Mouse (Mus musculus) neural tube, embryonic 11.5 days (tissue): Measurements from ENCODE around the gene Ulbp1. TPM values are rescaled to one million over a fixed set of nuclear protein-coding genes. Genes with fewer than 3 reads are reported as not detected.
"Not testable (repeated sequence)": the region's sequence is repeated elsewhere in the genome, so short reads cannot be mapped to it uniquely, and the experiment has no call there.

Experiments
- ATAC-seq: fragments of 200-750 bp; cut with Nextera tagmentation; 2 replicates; pipeline ENCODE4 v1.8.0; 2017; ENCODE audit warnings: moderate number of reproducible peaks, mild to moderate bottlenecking, moderate TSS enrichment, moderate library complexity; ENCODE audit not compliant: insufficient read depth, low FRiP score, low TSS enrichment
- DNase-seq: peaks from one replicate; pipeline ENCODE4 v3.0.0-alpha.2; 2015; ENCODE audit warnings: low spot score
- H3K27ac ChIP-seq: fragments of 300-500 bp; sonication (generic); 2 replicates; pipeline ENCODE4 v1.5.1; 2014; ENCODE audit warnings: low read depth, mild to moderate bottlenecking, low read length
- H3K27me3 ChIP-seq: fragments of 300-500 bp; sonication (generic); 2 replicates; pipeline ENCODE4 v1.6.1; 2014; ENCODE audit warnings: mild to moderate bottlenecking, low read length, mixed read lengths; ENCODE audit not compliant: control insufficient read depth, insufficient read depth
- H3K36me3 ChIP-seq: fragments of 300-500 bp; sonication (generic); 2 replicates; pipeline ENCODE4 v1.6.1; 2014; ENCODE audit warnings: mild to moderate bottlenecking, low read length, moderate library complexity, mixed read lengths; ENCODE audit not compliant: control insufficient read depth, insufficient read depth
- H3K4me1 ChIP-seq: fragments of 300-500 bp; sonication (generic); 2 replicates; pipeline ENCODE4 v1.6.1; 2014; ENCODE audit warnings: low read length, mixed read lengths; ENCODE audit not compliant: control insufficient read depth, insufficient read depth
- H3K4me2 ChIP-seq: fragments of 300-500 bp; sonication (generic); 2 replicates; pipeline ENCODE4 v1.6.1; 2014; ENCODE audit warnings: low read depth, mild to moderate bottlenecking, moderate library complexity
- H3K4me3 ChIP-seq: fragments of 300-500 bp; sonication (generic); 2 replicates; pipeline ENCODE4 v1.5.1; 2014; ENCODE audit warnings: low read depth, low read length
- H3K9ac ChIP-seq: fragments of 300-500 bp; sonication (generic); 2 replicates; pipeline ENCODE4 v1.6.1; 2014; ENCODE audit warnings: mild to moderate bottlenecking, low read length
- H3K9me3 ChIP-seq: fragments of 300-500 bp; sonication (generic); 2 replicates; pipeline ENCODE4 v1.6.1; 2016; ENCODE audit warnings: low read length; ENCODE audit not compliant: control insufficient read depth
- WGBS: fragments of 180-500 bp; shearing (Covaris S2); extraction: QIAGEN DNeasy Blood & Tissue Kit; methylation state at CpG from one replicate; pipeline ENCODE4 v1.1.7; 2014; 5-methylcytosine and 5-hydroxymethylcytosine counted together
- polyA plus RNA-seq: library from polyadenylated mRNA; unstranded; fragments of >200 nt; fragmentation: Nextera tagmentation; extraction: Ambion mirVana; gene quantifications from 2 replicates; pipeline ENCODE4 v1.2.1, GENCODE M21; 2014

The Ulbp1 gene
- polyA plus RNA-seq, result 1.1 and 1.5 TPM in 2 replicates

GRCm38 (mm10) chr10:7473197-7473889 lies at the start of gene Ulbp1:
Gene Ulbp1, minus strand, starts transcription at chr10:7473638.
- ATAC-seq, result no peak
- no peaks in the 10 kb centered on the region for H3K9me3 ChIP-seq
- no peak within 1 kb of the TSS for H3K4me2 ChIP-seq
- no peaks in the 10 kb centered on the region for H3K36me3 ChIP-seq
- 78% methylated on average over 13 of the region's 13 CpGs for WGBS
- H3K9ac ChIP-seq, result no peak within 1 kb of the TSS
- H3K27ac ChIP-seq, result no peak within 1 kb of the TSS
- no peak within 1 kb of the TSS for H3K4me3 ChIP-seq
- no peaks in the 10 kb centered on the region for H3K4me1 ChIP-seq
- DNase-seq, result no peak
- no peaks in the 10 kb centered on the region for H3K27me3 ChIP-seq

- DNase-seq, H3K4me3 ChIP-seq, H3K4me1 ChIP-seq, ATAC-seq, H3K9me3 ChIP-seq, H3K9ac ChIP-seq, H3K36me3 ChIP-seq, H3K27ac ChIP-seq, H3K4me2 ChIP-seq, H3K27me3 ChIP-seq: not testable (repeated sequence)
- WGBS, result 9% methylated on average over 1 of the region's 1 CpGs
Observed at GRCm38 (mm10) chr10:7498180-7498579, 24.7 kb upstream of the Ulbp1 start.

GRCm38 (mm10) chr10:7492384-7492783 lies 18.9 kb upstream of the Ulbp1 start:
- H3K27ac ChIP-seq, H3K4me1 ChIP-seq, H3K36me3 ChIP-seq, DNase-seq, ATAC-seq, H3K9me3 ChIP-seq, H3K4me3 ChIP-seq, H3K9ac ChIP-seq, H3K27me3 ChIP-seq: not testable (repeated sequence)
- H3K4me2 ChIP-seq, result peak overlapping the region; percentile 9; the same call in 1 of the 2 replicates
- 4% methylated on average over 10 of the region's 10 CpGs for WGBS

- Histone ChIP-seq H3K4me2 (no peak overlapping the region), H3K4me1 (no peaks in the 10 kb centered on the region), H3K9ac (no peak overlapping the region), H3K36me3 (no peaks in the 10 kb centered on the region), H3K27me3 (no peaks in the 10 kb centered on the region), H3K9me3 (no peaks in the 10 kb centered on the region), H3K27ac (no peak overlapping the region), H3K4me3 (no peak overlapping the region)
- 71% methylated on average over 4 of the region's 4 CpGs for WGBS
- ATAC-seq, result no peak
- DNase-seq, result no peak
Observed at GRCm38 (mm10) chr10:7483650-7484049, 10.2 kb upstream of the Ulbp1 start.

- not testable (repeated sequence) for DNase-seq, H3K9me3 ChIP-seq, H3K4me3 ChIP-seq, ATAC-seq, H3K27ac ChIP-seq, H3K9ac ChIP-seq, H3K4me2 ChIP-seq, H3K36me3 ChIP-seq, H3K4me1 ChIP-seq, H3K27me3 ChIP-seq
- WGBS, result 94% methylated on average over 7 of the region's 13 CpGs
Observed at GRCm38 (mm10) chr10:7474225-7474624, 787 bp upstream of the Ulbp1 start.

GRCm38 (mm10) chr10:7471664-7472063 lies 1.8 kb downstream of the Ulbp1 start:
- Histone ChIP-seq H3K9me3 (no peaks in the 10 kb centered on the region), H3K27ac (no peak overlapping the region), H3K4me1 (no peaks in the 10 kb centered on the region), H3K4me3 (no peak overlapping the region), H3K27me3 (no peaks in the 10 kb centered on the region), H3K36me3 (no peaks in the 10 kb centered on the region), H3K4me2 (no peak overlapping the region), H3K9ac (no peak overlapping the region)
- ATAC-seq (no peak), DNase-seq (no peak)
- 84% methylated on average over 3 of the region's 3 CpGs for WGBS

GRCm38 (mm10) chr10:7470457-7470856 lies 3.0 kb downstream of the Ulbp1 start:
- Histone ChIP-seq H3K4me3 (no peak overlapping the region), H3K36me3 (no peaks in the 10 kb centered on the region), H3K27me3 (no peaks in the 10 kb centered on the region), H3K27ac (no peak overlapping the region), H3K4me1 (no peaks in the 10 kb centered on the region), H3K4me2 (peak overlapping the region; percentile 28; the same call in 1 of the 2 replicates), H3K9ac (no peak overlapping the region), H3K9me3 (no peaks in the 10 kb centered on the region)
- whole genome bisulfite sequencing, result 8% methylated on average over 7 of the region's 7 CpGs
- DNase-seq (no peak), ATAC-seq (no peak)

- H3K4me3 ChIP-seq, H3K9ac ChIP-seq, H3K27ac ChIP-seq, H3K4me1 ChIP-seq, H3K9me3 ChIP-seq, H3K36me3 ChIP-seq, ATAC-seq, H3K27me3 ChIP-seq: not testable (repeated sequence)
- DNase-seq, result peak; percentile 41
- peak overlapping the region; percentile 28; the same call in 1 of the 2 replicates for H3K4me2 ChIP-seq
- under 1% methylated on average over 7 of the region's 7 CpGs for WGBS
Observed at GRCm38 (mm10) chr10:7469716-7470414, 3.6 kb downstream of the Ulbp1 start.

GRCm38 (mm10) chr10:7462006-7462405 lies 11.4 kb downstream of the Ulbp1 start:
- H3K4me3 ChIP-seq, result no peak overlapping the region
- no peaks in the 10 kb centered on the region for H3K4me1 ChIP-seq
- no peak for DNase-seq
- H3K36me3 ChIP-seq, result no peaks in the 10 kb centered on the region
- H3K9me3 ChIP-seq, result no peaks in the 10 kb centered on the region
- H3K27me3 ChIP-seq, result no peaks in the 10 kb centered on the region
- ATAC-seq, result no peak
- WGBS, result 59% methylated on average over 3 of the region's 3 CpGs
- H3K9ac ChIP-seq, result no peak overlapping the region
- no peak overlapping the region for H3K4me2 ChIP-seq
- no peak overlapping the region for H3K27ac ChIP-seq
